Mouse (Mus musculus): ENCODE results near the gene 5730455P16Rik. TPM values are rescaled to one million over a fixed set of nuclear protein-coding genes. Genes with fewer than 3 reads are reported as not detected.
A peak's percentile ranks its signal among the peaks of the same experiment; 100 is the strongest.
"Not testable (repeated sequence)": the region's sequence is repeated elsewhere in the genome, so short reads cannot be mapped to it uniquely, and the experiment has no call there.

The 5730455P16Rik gene
- polyA plus RNA-seq, 1 experiment, result 0.15 TPM

DNA sequence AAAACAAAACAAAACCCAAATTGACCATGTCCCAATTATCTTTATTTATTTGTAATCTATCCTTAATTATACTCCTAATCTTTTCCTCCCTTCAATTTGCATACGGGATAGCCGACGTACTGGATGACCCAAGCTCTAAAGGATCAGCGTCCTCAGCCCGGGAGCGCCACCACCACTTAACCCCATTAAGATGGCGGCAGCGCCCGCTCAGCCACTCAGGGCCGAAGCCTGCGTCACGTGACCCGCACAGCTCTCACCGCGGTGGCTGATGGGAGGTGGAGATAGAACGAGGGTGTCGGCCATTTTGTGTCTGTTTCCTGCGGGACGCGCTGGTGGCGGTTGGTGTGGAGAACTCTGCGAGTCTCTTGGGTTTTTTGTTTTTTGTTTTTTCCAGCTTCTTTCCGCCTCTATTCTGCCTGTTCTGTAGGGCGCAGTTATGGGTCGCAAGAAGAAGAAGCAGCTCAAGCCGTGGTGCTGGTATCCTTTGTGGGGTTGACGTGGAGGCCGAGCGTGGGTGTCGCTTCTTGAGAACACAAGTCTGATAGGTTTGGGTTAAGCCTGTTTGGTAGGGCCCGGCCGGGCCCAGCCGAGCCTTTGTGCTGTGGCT, 5.3 kb upstream of the 5730455P16Rik start, which contains the start of gene Zfp207:
Zfp207 (plus strand) TSS at position 261 of the 607 bp plus-strand sequence.
- no peaks in the 10 kb centered on the region for H3K9me3 ChIP-seq (ENCODE audit: control insufficient read depth, low read length)
- H3K4me3 ChIP-seq (replicated peaks), result peak within 1 kb of the TSS; percentile 95
- TF ChIP-seq GATA1 (IDR thresholded peaks at IDR 0.05; ENCODE audit: low read length) (no peak; the same call in 1 of the 2 replicates), TAL1 (IDR thresholded peaks at IDR 0.05; ENCODE audit: low read length) (no peak)
- peaks cover 39% of the 10 kb centered on the region for H3K36me3 ChIP-seq (ENCODE audit: control insufficient read depth)
- peaks cover 47% of the 10 kb centered on the region for H3K4me1 ChIP-seq (ENCODE audit: control insufficient read depth)
- H3K27me3 ChIP-seq (ENCODE audit: control insufficient read depth), result no peaks in the 10 kb centered on the region

DNA sequence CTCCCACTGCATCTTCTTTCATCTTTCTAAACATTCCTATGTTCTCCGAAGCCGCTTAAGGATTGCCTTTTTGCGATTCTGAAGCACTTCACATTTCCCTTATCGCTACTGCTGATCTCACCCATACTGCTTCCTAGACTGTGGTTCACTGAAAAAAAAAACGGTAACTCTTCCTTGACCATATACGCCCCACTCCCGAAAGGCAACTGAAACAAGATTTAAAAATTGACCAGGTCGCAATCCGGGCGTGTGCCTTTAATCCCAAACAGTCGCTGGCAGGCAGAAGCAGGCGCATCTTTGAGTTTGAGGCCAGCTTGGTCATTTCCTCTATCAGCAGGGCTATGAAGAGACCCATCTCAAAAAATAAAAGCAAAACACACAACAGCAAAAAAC, 4.8 kb upstream of the 5730455P16Rik start:
- Histone ChIP-seq H3K36me3 (ENCODE audit: control insufficient read depth) (peaks cover 34% of the 10 kb centered on the region), H3K4me1 (ENCODE audit: control insufficient read depth) (peaks cover 46% of the 10 kb centered on the region), H3K9me3 (ENCODE audit: control insufficient read depth, low read length) (no peaks in the 10 kb centered on the region), H3K27me3 (ENCODE audit: control insufficient read depth) (no peaks in the 10 kb centered on the region), H3K4me3 (replicated peaks) (peak overlapping the region; percentile 95)
- TF ChIP-seq GATA1 (IDR thresholded peaks at IDR 0.05; ENCODE audit: low read length) (peak; percentile 100), TAL1 (IDR thresholded peaks at IDR 0.05; ENCODE audit: low read length) (no peak)

DNA sequence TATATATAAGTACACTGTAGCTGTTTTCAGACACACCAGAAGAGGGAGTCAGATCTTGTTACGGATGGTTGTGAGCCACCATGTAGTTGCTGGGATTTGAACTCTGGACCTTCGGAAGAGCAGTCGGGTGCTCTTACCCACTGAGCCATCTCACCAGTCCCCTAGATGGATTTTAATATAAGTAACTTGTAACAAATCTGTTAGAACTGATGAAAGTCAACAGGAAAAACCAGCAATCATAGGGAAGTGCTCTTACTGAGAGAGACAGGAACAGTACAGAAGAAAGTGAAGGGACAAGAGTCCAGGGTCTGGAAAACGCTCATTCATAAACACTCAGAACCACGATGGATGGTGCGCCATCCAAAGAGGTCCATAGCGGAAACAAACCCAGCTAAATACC, 1.4 kb upstream of the 5730455P16Rik start:
- H3K27me3 ChIP-seq (ENCODE audit: control insufficient read depth); H3K4me3 ChIP-seq (replicated peaks); H3K9me3 ChIP-seq (ENCODE audit: control insufficient read depth, low read length): not testable (repeated sequence)
- peaks cover 17% of the 10 kb centered on the region for H3K36me3 ChIP-seq (ENCODE audit: control insufficient read depth)
- H3K4me1 ChIP-seq (ENCODE audit: control insufficient read depth), result peaks cover 34% of the 10 kb centered on the region

DNA sequence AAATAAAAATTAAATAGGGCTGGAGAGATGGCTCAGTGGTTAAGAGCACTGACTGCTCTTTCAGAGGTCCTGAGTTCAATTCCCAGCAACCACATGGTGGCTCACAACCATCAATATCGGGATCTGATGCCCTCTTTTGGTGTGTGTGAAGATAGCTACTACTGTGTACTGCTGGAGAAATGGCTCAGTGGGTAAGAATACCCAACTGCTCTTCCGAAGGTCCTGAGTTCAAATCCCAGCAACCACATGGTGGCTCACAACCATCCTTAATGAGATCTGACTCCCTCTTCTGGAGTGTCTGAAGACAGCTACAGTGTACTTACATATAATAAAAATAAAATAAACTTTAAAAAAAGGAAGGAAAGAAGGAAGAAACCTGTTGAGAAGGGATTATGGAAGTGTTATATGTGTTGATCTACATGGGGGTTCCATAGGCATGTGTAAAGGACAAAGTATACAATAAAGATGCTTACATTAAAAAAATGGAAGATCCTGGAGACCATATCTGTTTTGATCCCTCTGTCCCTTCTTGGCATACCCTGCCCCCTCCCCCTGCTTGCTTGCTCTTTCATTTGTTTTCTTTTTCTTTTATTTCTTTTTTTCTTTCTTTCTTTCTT, 726 bp upstream of the 5730455P16Rik start:
- peak overlapping the region; percentile 86 for H3K4me3 ChIP-seq (replicated peaks)
- peaks cover 24% of the 10 kb centered on the region for H3K36me3 ChIP-seq (ENCODE audit: control insufficient read depth)
- peaks cover 34% of the 10 kb centered on the region for H3K4me1 ChIP-seq (ENCODE audit: control insufficient read depth)

DNA sequence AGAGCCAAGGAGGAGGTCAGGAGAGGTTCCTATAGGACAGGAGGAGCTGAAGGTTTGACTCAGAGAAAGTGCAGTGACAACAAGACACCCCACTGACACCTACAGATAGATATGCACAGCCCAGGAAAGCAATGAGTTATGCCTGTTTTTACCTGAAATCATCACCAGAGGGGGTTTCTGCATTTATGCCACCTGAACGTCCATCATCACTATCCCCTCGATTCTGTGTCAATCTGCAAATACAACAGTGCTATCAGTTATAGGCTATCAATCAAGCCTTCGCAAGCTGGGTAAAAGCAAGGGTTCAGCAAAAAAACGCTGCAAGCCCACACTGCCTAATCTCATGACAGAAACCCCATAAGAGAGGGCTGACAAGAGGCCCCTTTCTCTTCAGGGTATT, 1.2 kb downstream of the 5730455P16Rik start:
- no peak for TF ChIP-seq TAL1 (IDR thresholded peaks at IDR 0.05; ENCODE audit: low read length)
- TF ChIP-seq GATA1 (IDR thresholded peaks at IDR 0.05; ENCODE audit: low read length), result no peak
- Histone ChIP-seq H3K4me3 (replicated peaks) (peak overlapping the region; percentile 86), H3K4me1 (ENCODE audit: control insufficient read depth) (peaks cover 24% of the 10 kb centered on the region)

More for the DNA sequence above, 726 bp upstream of the 5730455P16Rik start:
- not testable (repeated sequence) for H3K27me3 ChIP-seq (ENCODE audit: control insufficient read depth); H3K9me3 ChIP-seq (ENCODE audit: control insufficient read depth, low read length)

DNA sequence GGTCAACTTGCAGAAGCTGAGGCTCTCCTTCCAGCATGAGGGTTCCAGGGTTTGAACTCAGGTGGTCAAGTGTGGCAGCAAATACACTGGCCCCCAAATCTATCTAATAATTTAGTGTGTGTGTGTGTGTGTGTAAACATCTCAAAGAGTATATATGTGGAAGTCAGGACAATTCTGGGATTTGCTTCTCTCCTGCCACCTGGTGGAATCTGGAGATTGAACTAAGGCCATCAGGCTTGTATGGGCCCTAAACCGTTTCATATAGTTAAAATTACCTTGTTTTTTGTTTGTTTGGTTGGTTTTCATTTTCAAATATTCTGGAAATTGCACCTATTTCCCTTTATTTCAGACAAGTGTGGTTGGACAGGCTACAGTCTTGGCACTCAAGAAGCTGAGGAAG, 8.9 kb downstream of the 5730455P16Rik start:
- no peaks in the 10 kb centered on the region for H3K9me3 ChIP-seq (ENCODE audit: control insufficient read depth, low read length)
- no peaks in the 10 kb centered on the region for H3K4me1 ChIP-seq (ENCODE audit: control insufficient read depth)
- H3K4me3 ChIP-seq (replicated peaks), result no peak overlapping the region
- H3K36me3 ChIP-seq (ENCODE audit: control insufficient read depth), result peaks cover 70% of the 10 kb centered on the region
- TF ChIP-seq GATA1 (IDR thresholded peaks at IDR 0.05; ENCODE audit: low read length) (no peak), TAL1 (IDR thresholded peaks at IDR 0.05; ENCODE audit: low read length) (no peak)
- H3K27me3 ChIP-seq (ENCODE audit: control insufficient read depth), result no peaks in the 10 kb centered on the region

More for the DNA sequence above, 1.2 kb downstream of the 5730455P16Rik start:
- peaks cover 42% of the 10 kb centered on the region for H3K36me3 ChIP-seq (ENCODE audit: control insufficient read depth)
- no peaks in the 10 kb centered on the region for H3K9me3 ChIP-seq (ENCODE audit: control insufficient read depth, low read length)
- no peaks in the 10 kb centered on the region for H3K27me3 ChIP-seq (ENCODE audit: control insufficient read depth)

DNA sequence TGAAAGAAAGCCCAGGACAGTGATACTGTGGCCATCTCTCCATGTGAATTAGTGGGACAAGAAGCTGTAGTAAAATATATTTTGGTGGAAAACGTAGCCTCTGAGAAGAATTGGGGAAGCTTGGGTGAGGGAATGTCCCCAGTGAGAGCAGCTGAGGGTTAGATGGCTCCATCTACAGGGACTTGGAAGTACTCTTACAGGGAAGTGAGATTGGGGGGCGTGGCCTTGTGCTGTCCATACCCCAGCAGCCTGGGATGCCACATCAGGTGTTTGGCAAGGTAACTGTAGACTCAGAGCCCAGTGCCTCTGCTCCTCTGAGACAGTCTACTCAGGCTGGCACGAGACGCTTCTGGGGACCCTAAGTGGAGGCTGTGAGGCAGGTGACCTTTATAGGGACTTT, 23.0 kb downstream of the 5730455P16Rik start:
- H3K36me3 ChIP-seq (ENCODE audit: control insufficient read depth), result peaks cover 2% of the 10 kb centered on the region; the same call in 1 of the 2 replicates
- H3K4me3 ChIP-seq (replicated peaks), result no peak overlapping the region
- no peaks in the 10 kb centered on the region for H3K27me3 ChIP-seq (ENCODE audit: control insufficient read depth)
- H3K9me3 ChIP-seq (ENCODE audit: control insufficient read depth, low read length), result no peaks in the 10 kb centered on the region
- no peaks in the 10 kb centered on the region for H3K4me1 ChIP-seq (ENCODE audit: control insufficient read depth)
- TF ChIP-seq GATA1 (IDR thresholded peaks at IDR 0.05; ENCODE audit: low read length) (no peak), TAL1 (IDR thresholded peaks at IDR 0.05; ENCODE audit: low read length) (no peak)

DNA sequence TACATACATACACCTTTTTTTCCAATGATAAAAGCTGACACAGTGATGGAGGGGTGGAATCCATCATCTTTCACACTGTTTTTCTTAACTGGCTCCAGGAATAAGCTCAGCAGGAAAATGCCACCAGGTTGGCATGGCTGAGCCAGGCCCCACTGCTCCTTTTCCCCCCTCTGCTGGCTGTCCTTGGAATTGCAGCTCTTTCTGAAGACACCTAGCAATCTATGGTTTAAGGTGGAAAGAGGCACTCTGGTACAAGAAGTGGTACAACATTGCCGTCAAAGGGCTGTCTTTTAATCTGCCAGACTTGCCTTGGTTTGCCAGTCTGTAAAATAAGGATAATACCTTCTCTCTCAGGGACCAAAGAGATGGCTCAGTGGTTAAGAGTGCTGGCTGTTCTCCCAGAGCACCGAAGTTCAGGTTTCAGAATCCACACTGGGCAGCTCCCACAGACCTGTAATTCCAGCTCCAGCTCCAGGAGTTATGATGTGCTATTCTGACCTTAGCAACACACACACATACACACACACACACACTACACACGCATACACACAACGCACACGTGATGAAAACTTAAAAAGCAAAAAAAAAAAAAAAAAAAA, 25.9 kb downstream of the 5730455P16Rik start:
- no peaks in the 10 kb centered on the region for H3K36me3 ChIP-seq (ENCODE audit: control insufficient read depth)
- H3K4me1 ChIP-seq (ENCODE audit: control insufficient read depth), result no peaks in the 10 kb centered on the region
- TF ChIP-seq GATA1 (IDR thresholded peaks at IDR 0.05; ENCODE audit: low read length), result no peak
- no peak for TF ChIP-seq TAL1 (IDR thresholded peaks at IDR 0.05; ENCODE audit: low read length)

DNA sequence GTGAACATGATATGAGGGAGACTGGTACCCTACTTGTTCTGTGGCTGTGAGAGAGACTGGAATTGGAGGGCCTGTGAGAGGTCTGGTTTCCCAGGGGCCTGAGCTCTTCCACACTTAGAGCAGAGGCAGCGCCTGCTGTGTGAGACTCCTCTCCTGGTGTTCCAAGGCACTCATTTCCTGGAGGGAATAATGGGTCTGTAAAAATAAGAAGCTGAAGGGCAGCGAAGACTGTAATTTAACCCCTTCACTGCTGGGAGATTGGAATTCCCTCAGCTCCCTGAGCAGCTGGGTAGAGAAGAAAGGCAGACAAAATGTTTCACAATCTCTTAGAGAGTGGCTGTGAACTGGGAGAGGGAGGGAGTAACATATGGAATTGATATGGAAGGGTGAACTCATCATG, 35.4 kb downstream of the 5730455P16Rik start:
- Histone ChIP-seq H3K36me3 (ENCODE audit: control insufficient read depth) (no peaks in the 10 kb centered on the region), H3K4me3 (replicated peaks) (no peak overlapping the region), H3K4me1 (ENCODE audit: control insufficient read depth) (no peaks in the 10 kb centered on the region), H3K9me3 (ENCODE audit: control insufficient read depth, low read length) (no peaks in the 10 kb centered on the region), H3K27me3 (ENCODE audit: control insufficient read depth) (no peaks in the 10 kb centered on the region; the same call in 1 of the 2 replicates)
- no peak for TF ChIP-seq GATA1 (IDR thresholded peaks at IDR 0.05; ENCODE audit: low read length)
- TF ChIP-seq TAL1 (IDR thresholded peaks at IDR 0.05; ENCODE audit: low read length), result no peak

More for the DNA sequence above, 25.9 kb downstream of the 5730455P16Rik start:
- Histone ChIP-seq H3K4me3 (replicated peaks) (no peak overlapping the region), H3K9me3 (ENCODE audit: control insufficient read depth, low read length) (no peaks in the 10 kb centered on the region), H3K27me3 (ENCODE audit: control insufficient read depth) (no peaks in the 10 kb centered on the region)
